Mouse (Mus musculus) thymus, adult 18-20 months (tissue): ENCODE data around the gene Ccdc141.
"Not testable (repeated sequence)": the region's sequence is repeated elsewhere in the genome, so short reads cannot be mapped to it uniquely, and the experiment has no call there.

Experiments
- DNase-seq, 2 experiments: peaks; one replicate each; pipeline ENCODE4 v3.0.0; 2022; ENCODE audit warnings: mixed read lengths in 2 of 2

The Ccdc141 gene

DNA sequence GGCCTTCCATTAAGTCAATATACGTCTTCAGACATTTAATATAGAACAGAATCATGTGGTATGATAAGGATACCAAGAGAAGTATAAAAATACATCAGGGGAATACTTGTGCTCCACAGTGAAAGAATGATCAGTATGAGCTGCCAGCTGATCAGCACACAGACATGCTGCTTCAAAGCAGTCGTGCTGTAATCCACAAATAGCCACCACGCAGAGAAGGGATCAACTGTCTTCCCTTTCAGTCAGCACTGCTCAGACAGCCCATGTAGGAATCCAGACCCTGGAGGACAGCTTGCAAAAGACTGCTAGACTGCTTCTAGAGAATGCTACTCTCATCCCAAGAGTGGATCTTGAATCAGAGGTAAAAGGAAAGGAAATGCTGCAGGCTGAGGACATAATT is 127.5 kb downstream of the Ccdc141 start:
- DNase-seq = no peak

DNA sequence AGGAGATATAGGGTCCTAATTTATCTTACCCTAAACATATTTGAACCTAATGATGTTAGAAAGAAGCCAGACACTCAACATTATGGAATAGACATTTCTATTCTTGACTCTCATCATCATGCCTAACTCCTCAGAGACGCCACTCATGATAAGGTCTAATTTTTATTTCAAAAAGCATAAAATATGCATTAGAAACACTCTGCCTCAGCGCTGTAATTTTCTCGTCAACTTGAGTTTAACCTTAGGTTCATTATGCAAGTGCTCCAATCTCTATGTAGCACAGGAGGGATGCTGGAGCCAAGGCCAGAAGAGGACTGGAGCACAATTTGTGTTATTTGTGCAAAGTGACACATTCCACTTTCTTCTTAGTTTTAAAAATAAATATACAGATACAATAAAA is 130.8 kb downstream of the Ccdc141 start:
- DNase-seq = no peak

DNA sequence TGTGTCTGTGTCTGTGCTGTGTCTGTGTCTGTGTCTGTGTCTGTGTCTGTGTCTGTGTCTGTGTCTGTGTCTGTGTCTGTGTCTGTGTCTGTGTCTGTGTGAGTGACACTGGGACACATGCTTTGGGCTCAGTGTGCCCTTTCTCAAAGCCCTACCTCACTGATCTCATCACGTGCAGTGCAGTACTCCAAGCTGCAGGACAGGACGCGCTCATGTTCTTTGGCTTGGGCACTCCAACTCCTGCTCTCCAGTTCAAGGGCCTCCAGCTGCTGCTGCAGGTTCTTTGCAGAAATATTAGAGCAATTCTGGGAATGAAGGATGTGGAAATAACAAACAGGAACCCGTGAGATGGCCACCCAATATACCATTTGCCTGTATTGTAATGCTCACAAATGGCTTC is 131.2 kb downstream of the Ccdc141 start:
- DNase-seq = no peak

DNA sequence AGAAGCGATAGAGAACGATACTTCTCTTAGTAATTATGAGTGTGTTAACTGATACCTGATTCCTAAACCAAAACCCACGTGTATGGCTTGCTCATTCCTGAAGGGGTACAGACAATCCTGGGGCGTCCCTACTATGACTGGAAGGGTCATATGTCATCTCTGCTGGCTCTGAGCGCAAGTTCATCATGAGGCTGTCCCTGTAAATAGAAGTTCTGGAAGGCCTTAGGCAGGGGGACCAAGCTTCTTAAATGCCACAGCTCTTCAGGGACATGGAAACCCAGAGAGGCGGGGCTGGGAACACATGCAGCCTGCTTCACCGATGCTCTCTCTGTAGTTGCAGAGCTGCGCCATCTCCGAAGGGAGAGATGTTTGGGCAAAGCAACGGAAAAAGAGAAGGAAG is 133.2 kb downstream of the Ccdc141 start:
- no peak for DNase-seq

- DNase-seq = no peak
These were observed 136.3 kb downstream of the Ccdc141 start for GRCm38 (mm10) chr2:77034112-77034511.

DNA sequence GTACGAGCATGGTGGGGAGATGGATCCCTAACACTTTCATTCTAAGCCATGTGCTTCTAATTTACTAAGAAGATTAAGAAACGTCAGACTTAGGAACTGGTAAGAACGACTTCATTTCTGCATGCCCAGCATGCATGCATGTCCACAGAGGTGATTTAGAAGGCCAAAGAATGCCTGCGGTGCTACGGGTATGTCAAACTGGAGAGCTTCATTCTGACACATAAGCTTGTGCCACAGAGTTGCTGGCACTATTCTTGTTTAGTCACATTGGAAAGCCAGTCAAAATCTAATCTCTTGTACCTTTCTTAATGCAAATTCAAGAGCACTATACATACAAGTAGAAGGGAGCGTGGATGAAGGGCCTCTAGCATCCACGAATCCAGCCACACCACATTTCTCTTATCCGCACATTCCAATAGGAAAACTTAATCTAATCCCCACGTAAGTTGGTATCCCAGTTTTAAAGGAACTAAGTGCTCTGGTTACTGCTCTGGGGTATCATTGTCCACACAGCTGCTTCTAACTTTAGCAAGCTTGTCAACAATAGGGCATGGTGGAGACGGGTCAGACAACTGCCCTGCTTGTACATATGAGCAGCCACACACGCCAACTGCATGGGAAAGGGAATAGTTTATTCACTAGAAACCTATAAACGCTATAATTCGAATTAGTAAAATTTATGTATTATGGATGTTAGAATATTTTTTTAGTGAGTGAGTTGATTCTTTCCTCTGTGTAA is 136.9 kb downstream of the Ccdc141 start:
- DNase-seq = no peak

- DNase-seq = no peak
These were observed 149.8 kb downstream of the Ccdc141 start for GRCm38 (mm10) chr2:77020649-77021048.

GRCm38 (mm10) chr2:77017735-77018134 is 152.7 kb downstream of the Ccdc141 start:
- no peak for DNase-seq

GRCm38 (mm10) chr2:77013449-77013848 is 157.0 kb downstream of the Ccdc141 start:
- not testable (repeated sequence) for DNase-seq

GRCm38 (mm10) chr2:77011981-77012380 is 158.5 kb downstream of the Ccdc141 start:
- DNase-seq = no peak

DNA sequence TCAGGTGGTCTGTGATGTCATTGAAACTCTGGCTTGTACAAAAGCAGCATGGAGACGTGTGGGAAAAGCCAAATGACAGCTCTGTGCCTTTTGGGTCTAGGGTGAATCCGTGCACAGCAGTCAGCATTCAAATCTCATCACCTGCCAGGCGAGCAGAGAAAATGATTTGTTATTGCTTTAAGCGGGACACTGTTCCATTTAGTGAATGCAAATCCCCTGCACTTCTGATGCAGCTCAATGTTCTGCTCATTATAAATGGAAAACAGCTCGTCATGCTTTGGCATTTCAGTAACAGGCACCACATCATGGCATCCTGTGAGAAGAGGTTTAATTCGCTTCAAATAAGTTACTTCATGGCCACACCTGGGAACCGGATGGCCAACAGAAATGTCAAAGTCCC is 163.4 kb downstream of the Ccdc141 start:
- DNase-seq = no peak

DNA sequence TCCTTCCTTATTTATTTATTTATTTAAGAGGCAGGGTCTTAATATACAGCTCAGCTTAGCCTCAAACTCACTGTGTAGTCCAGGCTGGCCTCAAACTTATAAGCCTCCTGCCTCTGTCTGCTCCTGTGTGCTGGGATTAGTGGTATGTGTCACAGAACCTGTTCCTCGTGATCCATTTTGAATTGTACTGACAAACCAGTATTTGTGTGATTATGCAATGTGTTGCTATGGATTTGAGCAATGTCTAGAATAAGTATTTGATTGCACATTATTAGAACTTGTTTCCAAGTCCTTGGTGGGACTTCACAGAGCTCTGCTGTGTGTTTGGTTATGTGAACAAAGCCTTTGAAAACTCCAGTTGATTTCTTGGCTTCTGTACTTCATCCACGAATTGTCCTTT is 167.3 kb downstream of the Ccdc141 start:
- DNase-seq = no peak

GRCm38 (mm10) chr2:76998351-76998750 is 172.1 kb downstream of the Ccdc141 start:
- no peak for DNase-seq

GRCm38 (mm10) chr2:76992493-76993201 is 177.8 kb downstream of the Ccdc141 start:
- DNase-seq = no peak

DNA sequence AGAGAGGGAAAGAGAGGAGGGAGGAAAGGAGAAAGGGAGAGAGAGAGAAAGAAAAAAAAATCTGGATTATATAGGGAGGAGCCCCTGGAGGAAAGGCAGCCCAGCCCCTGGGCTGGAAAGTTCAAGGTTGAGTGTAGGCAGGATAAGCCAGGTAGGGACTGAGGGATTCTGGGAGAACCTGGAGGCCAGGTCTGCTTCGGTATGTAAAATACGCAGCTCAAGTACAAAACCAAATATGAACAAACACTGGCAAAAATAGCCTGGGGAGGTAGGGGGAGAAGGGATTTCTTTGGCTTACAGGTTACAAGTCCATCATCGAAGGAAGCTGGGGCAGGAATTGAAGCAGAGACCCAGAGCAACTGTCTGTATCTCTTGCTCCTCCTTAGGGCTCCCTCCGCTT is 183.1 kb downstream of the Ccdc141 start:
- DNase-seq = no peak

DNA sequence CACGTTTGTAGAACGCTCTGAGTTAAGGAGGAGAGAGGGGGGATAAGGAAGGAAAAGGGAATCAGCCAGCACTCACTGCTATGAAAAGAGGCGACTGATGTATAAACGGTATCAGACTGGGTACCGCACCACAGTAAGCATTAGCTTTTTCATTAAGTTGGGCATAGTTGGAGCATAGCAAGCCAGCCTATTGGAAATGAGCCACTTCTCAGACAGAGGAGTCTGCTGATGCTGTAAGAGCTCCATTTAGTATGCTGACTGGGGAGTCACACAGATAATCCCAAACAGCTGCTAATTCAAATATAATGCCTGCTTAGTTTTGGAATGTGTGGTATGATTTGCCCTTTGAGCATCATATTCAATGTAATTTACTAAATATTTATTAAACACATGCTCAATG is 186.1 kb downstream of the Ccdc141 start:
- DNase-seq = no peak

DNA sequence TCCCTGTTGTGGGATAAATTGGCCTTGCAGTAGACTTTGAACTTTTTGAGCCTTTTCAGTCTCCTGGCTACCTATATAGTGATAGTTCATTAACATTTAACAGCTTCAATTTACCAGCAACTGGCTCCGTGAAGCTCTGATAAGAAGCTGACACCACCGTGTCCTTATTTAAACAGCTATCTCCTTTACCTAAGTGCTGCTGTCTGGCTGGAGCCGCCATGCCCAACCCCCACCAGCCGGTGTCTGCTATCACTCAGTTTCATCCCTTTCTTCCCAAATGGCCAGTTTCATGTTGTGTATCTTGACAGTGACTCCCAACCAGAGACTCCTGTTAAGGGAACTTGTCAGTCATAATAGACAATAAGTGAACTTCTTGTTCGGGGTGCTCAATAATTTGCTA is 186.8 kb downstream of the Ccdc141 start:
- no peak for DNase-seq

DNA sequence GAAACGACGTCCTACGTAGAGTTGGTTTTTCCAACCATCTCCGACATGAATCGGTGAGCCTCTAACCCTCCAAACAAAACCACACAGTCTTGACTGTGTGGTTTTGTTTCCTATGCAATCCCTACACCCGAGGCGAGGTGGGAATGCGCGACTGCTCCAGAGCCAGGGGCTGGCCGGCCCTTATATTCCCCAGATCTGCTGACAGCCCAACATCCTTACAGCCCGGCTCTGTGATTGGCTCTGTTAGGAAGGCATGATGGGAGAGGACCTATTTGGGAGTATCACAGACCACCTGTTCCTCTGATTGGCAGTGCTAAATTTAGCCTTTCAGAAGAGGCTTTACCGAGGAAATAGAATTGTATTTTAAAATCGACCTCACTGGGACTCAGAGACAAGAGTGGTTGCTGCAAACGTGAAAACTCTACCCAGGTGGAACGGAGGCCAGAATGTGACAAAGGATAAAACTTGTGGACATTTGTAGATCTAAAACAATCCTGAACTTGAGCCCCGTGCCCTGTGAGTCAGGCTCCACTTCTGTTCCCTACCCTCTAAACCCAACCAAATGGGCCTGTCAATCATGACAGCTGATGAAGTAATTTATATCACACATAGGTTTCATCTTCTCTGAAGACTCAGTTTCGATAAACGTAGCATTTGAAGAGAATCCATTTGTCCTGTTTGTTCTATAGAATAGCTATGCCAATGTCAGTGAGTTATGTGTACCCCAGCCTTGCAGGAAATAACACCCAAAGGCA is 187.9 kb downstream of the Ccdc141 start, which contains the start of gene Ttn:
TSS of gene Ttn (minus strand) at position 157 of the 755 bp plus-strand sequence.
- no peak for DNase-seq

DNA sequence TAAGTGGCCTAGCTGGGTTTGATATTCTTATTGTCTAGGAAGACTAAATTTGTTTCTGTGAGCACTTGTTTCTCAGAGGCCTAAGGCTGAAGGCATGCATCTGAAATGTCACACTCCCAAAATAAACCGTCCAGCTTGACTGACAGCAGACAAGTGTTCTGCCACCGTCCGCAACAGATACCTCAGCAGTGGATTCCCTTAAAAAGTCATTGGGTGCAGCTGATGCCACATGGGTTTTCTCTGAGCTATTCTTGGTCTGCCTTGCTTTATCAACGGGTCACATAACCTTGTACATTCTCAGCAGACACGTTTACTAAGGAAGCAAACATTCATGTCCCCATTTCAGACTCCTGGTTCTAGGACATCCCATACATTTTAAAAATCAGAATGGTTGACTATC is 188.7 kb downstream of the Ccdc141 start:
- DNase-seq = no peak

DNA sequence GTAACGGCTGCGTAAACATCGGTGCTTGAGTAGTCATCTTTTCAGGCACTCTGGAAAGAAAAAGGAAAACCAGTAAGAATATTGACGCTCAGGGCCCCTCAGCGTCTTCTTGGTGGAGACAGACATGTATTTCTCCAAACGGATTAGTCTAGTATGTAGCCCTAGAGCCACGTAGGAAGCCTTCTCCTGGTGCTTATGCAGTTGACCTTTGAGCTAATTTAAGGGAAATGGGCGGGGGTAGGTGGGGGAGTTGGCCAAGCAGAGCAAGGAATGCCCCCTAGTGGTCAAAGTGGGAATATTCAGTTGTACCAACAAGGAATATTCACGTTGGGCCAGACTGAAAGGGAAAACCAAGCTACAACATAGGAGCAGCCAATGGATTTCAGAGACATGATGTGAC is 190.3 kb downstream of the Ccdc141 start:
- no peak for DNase-seq

DNA sequence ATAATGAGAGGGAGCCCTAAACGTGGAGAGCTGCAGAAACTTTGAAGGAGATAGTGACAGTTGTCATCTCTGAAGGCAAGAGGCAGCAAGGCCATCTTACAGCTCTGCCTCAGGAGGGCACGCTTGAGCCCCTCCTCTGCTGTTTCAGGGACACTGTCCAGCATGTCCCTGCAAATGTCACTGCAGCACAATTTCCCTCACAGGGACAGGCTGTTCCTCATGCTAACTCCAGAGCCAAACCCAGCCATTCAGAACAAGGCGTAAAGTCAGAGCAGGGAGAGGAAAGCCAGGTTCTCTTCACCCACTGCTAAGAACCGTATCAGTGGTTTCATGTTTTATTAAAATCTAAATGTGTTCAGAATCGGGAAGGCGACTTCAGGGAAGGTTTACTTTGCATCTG is 192.8 kb downstream of the Ccdc141 start:
- no peak for DNase-seq

DNA sequence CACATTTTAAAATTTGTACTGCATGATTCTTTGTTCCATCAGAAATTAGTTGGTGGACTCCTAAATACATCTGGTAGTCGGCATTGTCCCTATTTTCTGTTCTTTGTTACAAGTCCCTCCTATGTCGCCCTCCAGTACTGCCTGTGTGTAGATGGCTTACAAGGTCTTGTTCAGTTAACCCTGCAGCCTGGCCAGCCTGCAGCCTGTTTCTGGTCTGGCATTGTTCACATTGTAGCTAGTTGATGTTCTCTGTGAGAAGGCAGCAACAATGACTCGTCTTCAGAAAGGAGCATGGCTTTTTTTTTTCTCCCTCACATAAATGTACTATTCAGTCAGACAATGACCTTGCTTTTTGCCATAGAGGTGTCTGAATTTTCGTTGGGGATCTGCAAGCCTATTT is 198.4 kb downstream of the Ccdc141 start:
- no peak for DNase-seq

DNA sequence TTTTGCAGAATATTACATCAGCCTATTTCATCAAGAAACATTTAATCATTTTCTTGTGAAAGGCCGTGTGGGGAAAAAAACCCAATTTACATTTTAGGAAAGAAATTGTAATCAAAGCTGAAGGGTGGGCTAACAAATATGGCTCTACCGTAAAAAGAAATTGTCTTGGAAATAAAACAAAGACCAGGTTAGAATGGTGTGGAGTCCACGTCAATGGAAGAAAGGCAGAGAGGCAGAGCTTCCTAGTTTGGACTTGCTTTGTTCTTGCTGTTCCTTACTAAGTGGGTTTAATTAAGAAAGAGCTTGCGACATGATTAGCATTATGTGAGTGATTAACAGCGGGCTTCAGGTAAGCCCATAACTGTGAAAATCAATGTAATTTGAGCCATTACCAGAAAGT is 199.4 kb downstream of the Ccdc141 start:
- no peak for DNase-seq

- no peak for DNase-seq
These were observed 199.8 kb downstream of the Ccdc141 start for GRCm38 (mm10) chr2:76970669-76971068.
